ENCODE assay signal across 14 mouse cellular contexts in the genomic region with DNA sequence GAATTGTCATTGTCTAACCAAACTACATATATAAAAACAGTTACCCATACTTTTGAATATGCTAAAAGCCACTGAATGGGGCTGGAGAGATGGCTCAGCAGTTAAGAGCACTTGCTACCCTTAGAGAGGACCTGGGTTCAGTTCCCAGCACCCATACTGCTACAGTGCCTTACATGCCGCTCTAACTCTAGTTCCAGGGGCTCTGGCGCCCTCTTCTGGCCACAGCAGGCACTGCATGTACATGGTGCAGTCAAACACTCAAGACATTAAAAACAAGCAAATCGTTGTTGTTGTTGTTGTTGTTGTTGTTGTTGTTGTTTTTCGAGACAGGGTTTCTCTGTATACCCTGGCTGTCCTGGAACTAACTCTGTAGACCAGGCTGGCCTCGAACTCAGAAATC. TPM values are rescaled to one million over a fixed set of nuclear protein-coding genes. Genes with fewer than 3 reads are reported as not detected.
A peak's percentile ranks its signal among the peaks of the same experiment; 100 is the strongest.
DNase-seq lines count a peak whose midpoint lies in the region; ATAC-seq lines count a peak whose summit lies in the region.
"Had no signal": no experiment of that assay in that cellular context is flagged by ENCODE, and none has a peak within 500 bp of the region (broad histone marks: within the 10 kb centered on the region; RNA-seq: fewer than 3 reads in every experiment).

No protein-coding gene starts in this region.

- H3K27me3 ChIP-seq in hindbrain, embryonic 11.5 days (ENCODE audit: control insufficient read depth, insufficient read depth, low read length): no peaks in the 10 kb centered on the region
- H3K27me3 ChIP-seq in hindbrain, embryonic 16.5 days (replicated peaks; ENCODE audit: control insufficient read depth, insufficient read depth, low read length): no peaks in the 10 kb centered on the region
- H3K27me3 ChIP-seq: hindbrain, embryonic 15.5 days had no signal

- no peak overlapping the region for H3K27ac ChIP-seq in hindbrain, embryonic 11.5 days (ENCODE audit: low read depth, low read length)
- H3K27ac ChIP-seq in hindbrain, embryonic 16.5 days (ENCODE audit: low read depth, low read length): no peak overlapping the region
- H3K27ac ChIP-seq: hindbrain, embryonic 15.5 days had no signal

- 67% methylated on average over 5 of the region's 5 CpGs for WGBS in hindbrain, embryonic 11.5 days
- WGBS in hindbrain, embryonic 16.5 days: 65% methylated on average over 5 of the region's 5 CpGs

- H3K4me2 ChIP-seq in hindbrain, embryonic 11.5 days (replicated peaks; ENCODE audit: low read depth, low read length): no peak overlapping the region
- H3K4me2 ChIP-seq in hindbrain, embryonic 16.5 days (ENCODE audit: low read length): no peak overlapping the region
- H3K4me2 ChIP-seq: hindbrain, embryonic 15.5 days had no signal

- ATAC-seq in hindbrain, embryonic 11.5 days (ENCODE audit: low FRiP score): no peak
- ATAC-seq in hindbrain, embryonic 16.5 days: no peak

- H3K9me3 ChIP-seq in hindbrain, embryonic 11.5 days (ENCODE audit: control insufficient read depth, low read length): no peaks in the 10 kb centered on the region
- no peaks in the 10 kb centered on the region for H3K9me3 ChIP-seq in hindbrain, embryonic 16.5 days (ENCODE audit: control insufficient read depth, low read length)
- H3K9me3 ChIP-seq: hindbrain, embryonic 15.5 days had no signal

- no peaks in the 10 kb centered on the region for H3K4me1 ChIP-seq in hindbrain, embryonic 11.5 days (replicated peaks; ENCODE audit: control insufficient read depth, insufficient read depth, low read length)
- no peaks in the 10 kb centered on the region for H3K4me1 ChIP-seq in hindbrain, embryonic 16.5 days (ENCODE audit: control insufficient read depth, insufficient read depth, low read depth, low read length)
- H3K4me1 ChIP-seq: hindbrain, embryonic 15.5 days had no signal

- H3K9ac ChIP-seq in hindbrain, embryonic 11.5 days (ENCODE audit: low read depth, low read length): no peak overlapping the region
- H3K9ac ChIP-seq in hindbrain, embryonic 16.5 days (ENCODE audit: low read depth, low read length): no peak overlapping the region
- H3K9ac ChIP-seq: hindbrain, embryonic 15.5 days had no signal

- no peak overlapping the region for H3K4me3 ChIP-seq in hindbrain, embryonic 11.5 days (ENCODE audit: low read depth, low read length)
- no peak overlapping the region for H3K4me3 ChIP-seq in hindbrain, embryonic 16.5 days (ENCODE audit: low read length)
- H3K4me3 ChIP-seq: hindbrain, embryonic 15.5 days had no signal

- H3K36me3 ChIP-seq in hindbrain, embryonic 11.5 days (ENCODE audit: control insufficient read depth, insufficient read depth, low read length): no peaks in the 10 kb centered on the region
- H3K36me3 ChIP-seq in hindbrain, embryonic 16.5 days (ENCODE audit: control insufficient read depth, insufficient read depth, low read length): no peaks in the 10 kb centered on the region
- H3K36me3 ChIP-seq: hindbrain, embryonic 15.5 days had no signal

- DNase-seq in hindbrain, embryonic 11.5 days (ENCODE audit: low spot score): peak; percentile 21
- DNase-seq in B cell, adult 2 months: peak; percentile 76 to 77
- DNase-seq in T-cell, adult 2 months (ENCODE audit: low spot score): peak; percentile 54
- peak; percentile 67 for DNase-seq in naive thymus-derived CD4-positive, alpha-beta T cell, adult 2 months (ENCODE audit: low read depth)
- no peak for DNase-seq in frontal cortex, postnatal 36 days (ENCODE audit: low spot score in 2 of 2)
- DNase-seq in adrenal gland, postnatal 36 days: no peak
- DNase-seq in ovary, postnatal 36 days (ENCODE audit: low spot score): no peak
- DNase-seq: midbrain, embryonic 14.5 days; right cerebral cortex, postnatal 14 days had no signal

RNA-seq across cellular contexts. Expression of a gene that starts 21.2 kb away (rescaled TPM):
- not detected in 2 replicates for polyA plus RNA-seq in hindbrain, embryonic 11.5 days (2014; fragmentation: Nextera tagmentation; extraction: Ambion mirVana)
- polyA plus RNA-seq in hindbrain, embryonic 16.5 days (2015; fragmentation: Nextera tagmentation; extraction: Ambion mirVana): 0.13 TPM in 1 of 2 replicates, not detected in the other
- total RNA-seq in adrenal gland, postnatal 36 days (2021): not detected
- total RNA-seq: common myeloid progenitor, adult 5-6 weeks; gastrocnemius, adult 18-20 months had no signal
- polyA plus RNA-seq: midbrain, embryonic 14.5 days had no signal

RNA-seq across cellular contexts. Expression of a gene that starts 21.3 kb away (rescaled TPM):
- polyA plus RNA-seq in hindbrain, embryonic 11.5 days (2014; fragmentation: Nextera tagmentation; extraction: Ambion mirVana): 0.15 TPM in 1 of 2 replicates, not detected in the other
- polyA plus RNA-seq in hindbrain, embryonic 16.5 days (2015; fragmentation: Nextera tagmentation; extraction: Ambion mirVana): not detected in 2 replicates
- total RNA-seq in adrenal gland, postnatal 36 days (2021): not detected
- total RNA-seq: common myeloid progenitor, adult 5-6 weeks; gastrocnemius, adult 18-20 months; left cerebral cortex, postnatal 14 days had no signal
- polyA plus RNA-seq: hindbrain, embryonic 15.5 days; midbrain, embryonic 14.5 days had no signal

RNA-seq across cellular contexts. Expression of a gene that starts 45.6 kb away (rescaled TPM):
- polyA plus RNA-seq in hindbrain, embryonic 11.5 days (2014; fragmentation: Nextera tagmentation; extraction: Ambion mirVana): 342 and 368 TPM in 2 replicates
- polyA plus RNA-seq in hindbrain, embryonic 16.5 days (2015; fragmentation: Nextera tagmentation; extraction: Ambion mirVana): 205 and 214 TPM in 2 replicates
- 100 to 1,000 TPM; 222 to 234 TPM for total RNA-seq in adrenal gland, postnatal 36 days (2021)

Comparison
In these comparisons a context has a peak if more than half of its experiments do, and no peak if none do; other contexts are left out.
1. DNase-seq: peak in hindbrain, embryonic 11.5 days (single experiment), B cell, adult 2 months (2 of 2), T-cell, adult 2 months (single experiment) and naive thymus-derived CD4-positive, alpha-beta T cell, adult 2 months (single experiment); none in frontal cortex, postnatal 36 days (0 of 2), adrenal gland, postnatal 36 days (0 of 2) and ovary, postnatal 36 days (single experiment).